Mouse (Mus musculus) left cerebral cortex, adult 2 months (tissue): ENCODE measurements at regions not wholly inside any gene's neighbourhood (a gene's known extent, or its start where the extent isn't known, plus 50 kb on each side); places are given as distances from the start of the nearest gene placed in this dataset.

Source experiments
- DNase-seq, 2 experiments: peaks; one replicate each; pipeline ENCODE4 v3.0.0; 2021 to 2022; ENCODE audit warnings: low spot score in 2 of 2, mixed read lengths in 1 of 2; ENCODE audit errors: extremely low spot score in 1 of 2
- H3K27ac ChIP-seq: fragments of 200-600 bp; 2 replicates; pipeline ENCODE4 v1.8.1; 2022
- H3K4me3 ChIP-seq: fragments of 200-600 bp; 2 replicates; pipeline ENCODE4 v1.8.1; 2022
- CTCF ChIP-seq: fragments of 200-600 bp; IDR thresholded peaks from 2 replicates; pipeline ENCODE4 v1.8.1; 2022; ENCODE audit warnings: antibody characterized with exemption, mild to moderate bottlenecking, moderate library complexity
- intact Hi-C: fragments of 180-260 bp; cut with DNase I; formaldehyde crosslinking; loops from one replicate; pipeline ENCODE4 v1.15.1; 2025

- intact Hi-C loops = no loop called here
- Histone ChIP-seq H3K27ac (no peak overlapping the region), H3K4me3 (no peak overlapping the region)
- DNase-seq = no peak
- no peak for TF ChIP-seq CTCF
Measured at GRCm38 (mm10) chr1:105423380-105423779, 66.9 kb upstream of the Rnf152 start.

GRCm38 (mm10) chr1:105422945-105423344 lies 66.4 kb upstream of the Rnf152 start:
- intact Hi-C loops = no loop called here
- Histone ChIP-seq H3K4me3 (no peak overlapping the region), H3K27ac (no peak overlapping the region)
- no peak for TF ChIP-seq CTCF
- no peak for DNase-seq

- DNase-seq = no peak
- intact Hi-C loops = no loop called here
- no peak for TF ChIP-seq CTCF
- no peak overlapping the region for H3K27ac ChIP-seq
- H3K4me3 ChIP-seq = no peak overlapping the region
Measured at GRCm38 (mm10) chr1:105420374-105421046, 64.0 kb upstream of the Rnf152 start.
